Mouse (Mus musculus): ENCODE results near the gene Arf3. TPM values are rescaled to one million over a fixed set of nuclear protein-coding genes. Genes with fewer than 3 reads are reported as not detected.
"Not testable (repeated sequence)": the region's sequence is repeated elsewhere in the genome, so short reads cannot be mapped to it uniquely, and the experiment has no call there.

Gene Arf3
- 100 to 1,000 TPM; 730 to 835 (median 787) TPM for total RNA-seq (2022)

DNA sequence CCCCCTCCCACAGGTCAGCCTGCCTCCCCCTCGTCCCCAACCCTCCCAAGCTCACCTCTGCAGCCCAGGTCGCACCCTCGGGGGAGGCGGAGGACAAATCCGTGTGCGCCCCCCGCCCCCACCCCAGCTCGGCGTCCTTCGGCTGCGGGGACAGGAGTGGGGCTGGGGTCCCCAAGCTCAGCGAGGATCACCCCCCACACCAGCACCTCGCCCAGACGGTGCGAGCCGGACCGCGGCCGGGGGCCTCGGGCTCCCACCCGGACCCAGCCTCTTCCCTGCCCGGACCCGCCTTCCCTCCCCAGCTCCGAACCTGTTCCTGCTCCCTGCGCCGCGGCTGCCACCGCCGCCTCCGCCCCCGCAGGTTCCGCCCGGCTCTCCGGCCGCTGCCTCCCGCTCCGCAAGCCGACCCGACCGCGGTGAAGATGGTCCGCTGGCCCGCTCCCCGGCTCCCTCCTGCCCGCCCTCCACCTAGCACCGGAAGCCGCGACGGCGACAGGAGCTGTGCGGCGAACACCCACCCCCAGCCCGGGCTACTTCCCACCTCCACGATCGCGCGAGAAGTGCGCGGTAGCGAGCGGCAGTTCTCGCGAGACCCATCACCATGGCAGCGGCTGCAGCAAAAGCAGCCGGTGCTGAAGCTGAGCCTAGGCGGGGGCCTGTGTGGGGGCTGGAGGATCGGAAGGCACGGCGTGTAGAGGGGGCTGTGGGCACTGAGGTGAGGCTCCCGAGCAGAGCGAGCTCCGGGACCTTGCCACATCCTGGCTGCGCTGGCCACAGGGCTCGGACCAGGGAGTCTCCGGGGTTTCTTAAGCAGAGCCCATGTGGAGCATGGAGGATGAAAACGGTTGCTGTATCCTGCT is at the start of gene Arf3:
Gene Arf3, minus strand, starts transcription at position 545 of the 860 bp plus-strand sequence.
- peak; percentile 94 to 96 for DNase-seq (ENCODE audit: low spot score in 2 of 2)

DNA sequence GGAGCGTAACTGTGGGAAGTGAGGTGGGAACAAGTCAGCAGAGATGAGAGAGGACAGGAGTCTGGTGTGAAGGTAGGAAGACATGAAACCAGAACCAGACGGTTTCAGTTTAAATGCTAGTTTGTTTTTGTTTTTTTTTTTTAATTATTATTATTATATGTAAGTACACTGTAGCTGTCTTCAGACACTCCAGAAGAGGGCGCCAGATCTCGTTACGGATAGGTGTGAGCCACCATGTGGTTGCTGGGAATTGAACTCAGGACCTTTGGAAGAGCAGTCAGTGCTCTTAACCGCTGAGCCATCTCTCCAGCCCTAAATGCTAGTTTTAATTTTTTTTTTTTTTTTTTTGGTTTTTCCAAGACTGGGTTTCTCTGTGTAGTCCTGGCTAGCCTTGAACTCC is 47.2 kb upstream of the Arf3 start:
- DNase-seq (ENCODE audit: low spot score in 2 of 2): not testable (repeated sequence)

DNA sequence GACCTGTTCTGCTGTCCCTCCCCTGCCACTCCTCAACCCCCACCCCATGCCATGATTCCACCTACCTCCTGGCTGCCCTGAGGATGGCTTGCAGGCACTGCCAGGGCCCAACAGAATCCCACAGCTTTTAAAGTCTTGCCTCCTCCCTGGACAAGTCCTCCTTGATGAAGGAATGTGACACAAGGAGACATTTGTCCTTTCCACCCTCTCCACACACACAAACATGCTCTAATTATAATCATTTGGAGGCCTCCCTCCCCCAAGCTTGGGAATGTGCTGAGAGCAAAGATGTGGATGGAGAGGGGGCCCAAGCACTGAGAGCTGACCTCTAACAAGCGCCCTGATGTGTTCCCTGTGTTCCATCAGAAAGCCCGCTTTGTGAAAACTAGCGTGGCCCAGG is 46.4 kb upstream of the Arf3 start, which contains the start of gene Ddn:
Gene Ddn, minus strand, starts transcription at position 101 of the 400 bp plus-strand sequence.
- DNase-seq (ENCODE audit: low spot score in 2 of 2): no peak

DNA sequence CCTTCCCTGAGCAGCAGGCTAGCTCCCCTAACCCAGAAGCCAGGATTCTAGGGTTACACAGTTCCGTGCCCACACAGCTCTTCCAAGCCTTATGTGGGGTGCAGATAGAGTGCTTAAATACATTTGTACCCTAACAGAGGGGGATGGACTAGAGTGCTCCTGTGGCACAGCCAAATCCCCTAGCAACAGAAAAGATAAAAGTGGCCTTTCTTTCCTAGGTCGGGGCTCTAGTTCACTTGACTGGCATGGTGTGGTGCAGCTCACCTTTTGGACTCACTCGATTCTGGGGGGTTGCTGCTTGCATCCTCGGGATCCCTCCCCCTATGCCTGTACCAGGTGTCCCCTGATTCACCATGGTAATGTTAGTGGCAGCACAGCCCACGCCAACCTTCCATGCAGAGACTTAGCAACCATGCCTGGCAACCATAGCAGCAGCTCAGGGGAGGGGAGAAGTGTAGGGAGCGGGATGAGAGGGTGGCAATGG is 45.7 kb upstream of the Arf3 start:
- DNase-seq (ENCODE audit: low spot score in 2 of 2): peak; percentile 87 to 92

DNA sequence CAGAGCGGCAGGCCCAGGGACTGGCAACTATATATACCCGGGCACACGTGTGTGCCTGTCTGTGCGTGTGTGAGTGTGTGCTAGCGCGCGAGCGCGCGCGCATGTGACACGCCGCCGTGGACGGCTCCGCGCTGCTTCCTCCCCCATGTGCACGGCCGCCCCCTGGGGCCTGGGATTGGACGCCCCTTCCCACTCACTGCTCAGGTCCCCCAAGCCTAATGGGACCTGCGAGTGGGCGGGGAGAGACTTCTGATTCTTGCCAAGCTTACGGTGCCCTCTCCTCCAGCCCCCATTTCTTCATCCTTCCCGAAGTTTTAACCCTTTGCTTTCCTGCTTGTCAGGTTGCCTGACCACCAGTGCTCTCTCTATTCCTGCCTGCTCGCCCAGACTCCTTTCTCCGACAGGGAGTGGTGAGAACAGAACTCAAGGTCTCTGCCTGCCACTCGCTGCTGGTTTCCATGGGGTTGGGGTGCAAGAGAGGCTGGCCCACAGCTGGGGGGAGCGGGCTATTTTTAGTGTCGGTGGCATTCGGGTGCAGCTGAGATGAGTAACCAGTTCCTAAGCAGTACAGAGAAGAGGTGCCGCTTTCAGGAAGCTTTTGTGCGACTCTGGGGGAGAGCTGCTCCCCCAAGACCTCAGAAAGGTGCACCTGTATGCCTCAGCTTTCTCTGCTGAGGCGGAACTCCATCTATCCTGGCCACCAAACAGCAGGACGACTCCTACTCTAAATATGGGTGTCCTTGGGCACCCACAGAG is 45.1 kb upstream of the Arf3 start:
- peak; percentile 78 to 83 for DNase-seq (ENCODE audit: low spot score in 2 of 2)

DNA sequence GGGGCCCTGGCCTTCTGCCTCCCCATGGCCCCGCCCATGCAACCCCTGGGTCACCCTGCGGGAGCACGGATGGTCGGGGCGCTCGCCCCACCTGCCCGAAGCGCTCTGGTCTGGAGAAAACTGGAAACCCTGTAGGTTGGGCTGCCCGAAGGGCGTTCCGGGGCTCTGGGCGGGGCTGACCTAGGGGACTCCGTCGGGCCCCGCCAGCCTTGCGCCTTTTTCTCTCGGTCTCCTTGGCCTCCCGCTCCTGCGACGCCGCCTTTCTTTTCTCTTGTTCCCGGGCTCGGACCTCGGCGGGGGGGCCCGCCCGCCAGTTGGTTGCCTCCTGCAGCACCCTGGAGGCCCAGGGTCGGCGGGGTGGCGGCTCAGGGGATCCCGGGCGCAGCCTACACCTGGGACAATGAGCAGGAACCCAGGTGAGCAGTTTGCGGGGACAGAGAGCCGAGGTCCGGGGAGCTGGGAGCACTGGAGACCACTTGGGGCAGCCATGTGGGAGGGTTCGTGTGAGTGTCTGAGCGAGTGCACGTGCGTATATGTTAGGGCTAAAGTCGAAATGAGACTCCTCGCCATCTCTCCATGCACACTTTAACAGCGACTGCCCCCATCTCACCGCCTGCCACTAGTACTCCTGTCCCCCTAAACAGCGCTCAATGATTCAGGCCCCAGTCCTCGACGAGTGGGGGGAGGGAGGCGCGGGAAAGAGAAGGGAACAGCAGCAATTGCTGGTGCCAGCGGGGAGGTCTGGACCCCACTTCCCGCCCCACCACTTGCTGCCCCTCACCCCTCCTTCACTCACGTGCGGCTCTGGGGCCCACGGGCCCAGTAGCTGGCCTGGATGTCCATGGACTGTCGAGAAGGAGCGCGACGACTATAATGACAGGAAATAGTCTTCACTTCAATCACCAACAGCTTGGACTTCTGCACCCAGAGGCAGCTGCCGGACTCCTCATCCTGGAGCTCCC is 44.1 kb upstream of the Arf3 start:
- DNase-seq (ENCODE audit: low spot score in 2 of 2): no peak

DNA sequence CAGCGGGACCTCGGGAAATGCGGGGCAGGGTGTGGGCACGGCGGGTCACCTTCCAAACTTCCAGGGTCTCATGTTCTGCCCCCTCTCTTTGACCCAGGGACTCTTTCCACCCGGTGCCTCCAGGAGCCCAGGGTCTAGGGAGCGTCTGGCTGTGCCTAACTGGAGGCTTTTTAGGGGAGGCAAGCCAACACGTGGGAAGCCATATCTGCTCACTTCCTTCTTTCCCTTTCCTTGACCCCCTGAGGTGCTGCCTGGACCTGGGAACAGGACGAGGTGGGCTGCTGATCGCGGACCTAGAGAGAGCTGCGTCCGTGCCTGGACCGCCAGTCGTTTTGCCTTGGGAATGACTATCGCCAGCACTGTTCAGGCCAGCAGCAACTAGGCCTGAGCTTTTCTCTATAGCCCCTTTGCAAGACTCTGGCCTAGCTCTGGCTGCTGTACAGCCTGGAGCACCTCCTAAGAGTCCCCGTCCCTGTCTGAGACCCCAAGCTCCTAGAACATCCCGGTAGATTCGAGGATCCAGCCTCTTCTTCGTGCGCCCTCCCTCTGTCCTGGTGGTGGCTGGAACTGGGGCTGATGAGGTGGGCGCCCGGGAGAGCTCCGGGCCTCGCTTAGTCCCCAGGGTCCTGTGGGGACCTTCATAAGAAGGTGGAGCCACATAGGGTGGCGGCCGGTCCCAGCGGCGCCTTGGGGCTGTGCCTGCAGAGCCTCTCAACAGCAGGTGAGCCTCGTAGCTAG is 43.2 kb upstream of the Arf3 start:
- no peak for DNase-seq (ENCODE audit: low spot score in 2 of 2)

DNA sequence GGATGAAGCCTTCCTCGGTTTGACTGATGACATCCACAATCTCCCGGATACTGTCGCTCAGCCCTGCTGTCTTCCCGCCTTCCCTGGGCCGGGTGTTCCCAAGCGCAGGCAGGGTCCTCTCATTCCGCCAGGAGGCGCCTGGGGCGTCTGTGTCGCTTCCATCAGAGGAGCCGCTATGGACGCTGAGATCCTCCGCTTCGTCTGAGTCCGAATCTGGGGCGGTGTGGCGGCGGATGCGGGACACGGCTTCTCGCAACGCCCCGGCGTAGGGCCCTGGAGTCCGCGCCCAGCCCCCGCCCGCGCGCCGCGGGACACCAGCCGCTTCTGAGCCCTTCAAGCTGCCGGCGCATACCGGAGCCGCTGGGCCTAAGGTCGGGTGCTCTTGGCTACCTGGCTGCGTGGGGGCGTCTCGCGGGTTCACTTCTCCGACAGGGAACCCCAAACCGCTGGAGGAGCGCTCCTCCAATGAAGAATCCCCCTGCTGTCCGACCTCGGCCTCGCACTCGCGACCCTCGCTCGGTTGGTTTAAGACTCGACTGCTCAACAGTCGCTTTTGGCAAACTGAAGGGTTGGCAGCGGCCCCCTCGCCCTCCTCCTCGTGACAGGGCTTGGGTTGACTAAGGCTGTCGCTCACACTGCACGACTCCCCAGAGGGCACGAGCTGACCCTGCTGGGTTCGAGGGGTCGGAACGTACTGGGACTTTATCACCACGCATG is 42.5 kb upstream of the Arf3 start:
- peak; percentile 65 to 77 for DNase-seq (ENCODE audit: low spot score in 2 of 2)

DNA sequence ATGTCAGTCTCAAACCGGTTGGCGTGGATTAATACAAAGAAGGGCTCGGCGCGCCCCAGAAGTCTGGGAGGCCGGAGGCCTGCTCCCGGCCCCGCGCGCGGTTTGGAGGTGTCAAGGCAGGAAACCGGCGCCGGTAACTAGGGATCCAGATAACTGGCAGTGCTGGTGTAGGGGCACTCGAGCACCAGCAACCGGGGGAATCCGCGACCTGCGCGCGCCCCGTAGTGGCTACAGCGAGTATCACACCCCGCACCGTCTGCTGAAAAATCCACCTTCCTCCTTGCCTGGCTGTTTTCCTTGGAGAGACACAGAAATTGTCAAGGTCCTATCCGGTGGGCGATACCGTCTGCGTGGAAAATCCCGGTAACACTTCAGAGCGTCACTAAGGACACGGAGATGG is 41.0 kb upstream of the Arf3 start:
- peak; percentile 79 to 92 for DNase-seq (ENCODE audit: low spot score in 2 of 2)

DNA sequence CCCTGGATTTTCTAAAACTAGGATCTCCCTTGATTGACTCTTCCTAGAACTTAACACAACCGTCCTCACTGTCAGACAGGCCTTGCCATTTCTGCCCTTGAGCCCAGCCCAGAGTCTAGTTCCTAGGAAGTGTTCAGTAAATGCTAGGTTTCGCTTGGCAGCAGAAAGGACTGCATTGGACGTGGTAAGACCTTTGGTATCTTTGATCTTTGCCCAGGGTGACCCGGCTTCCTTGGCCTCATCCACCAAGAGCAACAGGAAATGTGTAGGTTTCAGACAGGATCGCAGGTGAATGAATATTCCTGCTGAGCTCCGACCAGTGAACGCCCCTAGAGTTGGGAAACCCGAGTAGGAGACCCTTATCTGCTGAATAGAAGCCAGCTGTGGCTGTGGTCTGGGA is 39.9 kb upstream of the Arf3 start:
- DNase-seq (ENCODE audit: low spot score in 2 of 2): no peak

DNA sequence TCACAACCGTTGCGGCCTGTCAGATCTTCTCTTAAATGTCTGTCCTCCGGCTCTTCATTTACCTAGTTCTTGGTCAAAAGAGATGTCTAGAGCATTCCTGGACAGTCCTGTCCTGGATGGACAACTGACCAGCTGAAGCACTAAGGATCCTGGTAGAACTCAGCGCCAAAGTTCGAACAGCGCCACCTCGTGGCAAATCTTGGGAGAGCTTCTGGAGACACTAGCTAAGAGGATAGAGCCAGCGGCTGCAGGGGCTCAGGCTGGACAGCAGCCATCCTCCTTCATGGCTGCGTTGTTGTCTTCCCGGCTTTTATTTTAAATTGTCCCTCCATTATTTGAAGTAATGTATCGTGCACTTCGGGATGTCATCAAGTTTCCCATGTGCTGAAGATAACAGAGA is 36.4 kb upstream of the Arf3 start:
- peak in 1 of 2 experiments; percentile 82 for DNase-seq (ENCODE audit: low spot score in 2 of 2)

DNA sequence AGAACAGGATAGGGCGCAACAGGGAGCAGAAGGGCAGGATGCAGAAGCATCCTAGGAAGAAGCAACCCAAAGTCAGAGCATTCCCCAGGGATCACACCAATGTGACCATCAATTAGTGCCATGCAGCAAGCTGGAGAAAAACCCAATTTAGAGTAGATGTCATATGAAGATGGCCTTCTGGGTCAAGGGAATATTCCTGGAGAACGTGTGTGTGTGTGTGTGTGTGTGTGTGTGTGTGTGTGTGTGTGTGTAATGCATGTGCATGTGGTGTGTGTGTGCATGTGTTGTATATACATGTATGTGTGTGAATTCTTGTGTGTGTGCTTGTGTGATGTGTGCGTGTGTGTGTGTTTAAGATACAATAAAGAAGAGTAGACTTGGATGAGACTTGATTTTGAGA is 35.9 kb upstream of the Arf3 start:
- DNase-seq (ENCODE audit: low spot score in 2 of 2): no peak

DNA sequence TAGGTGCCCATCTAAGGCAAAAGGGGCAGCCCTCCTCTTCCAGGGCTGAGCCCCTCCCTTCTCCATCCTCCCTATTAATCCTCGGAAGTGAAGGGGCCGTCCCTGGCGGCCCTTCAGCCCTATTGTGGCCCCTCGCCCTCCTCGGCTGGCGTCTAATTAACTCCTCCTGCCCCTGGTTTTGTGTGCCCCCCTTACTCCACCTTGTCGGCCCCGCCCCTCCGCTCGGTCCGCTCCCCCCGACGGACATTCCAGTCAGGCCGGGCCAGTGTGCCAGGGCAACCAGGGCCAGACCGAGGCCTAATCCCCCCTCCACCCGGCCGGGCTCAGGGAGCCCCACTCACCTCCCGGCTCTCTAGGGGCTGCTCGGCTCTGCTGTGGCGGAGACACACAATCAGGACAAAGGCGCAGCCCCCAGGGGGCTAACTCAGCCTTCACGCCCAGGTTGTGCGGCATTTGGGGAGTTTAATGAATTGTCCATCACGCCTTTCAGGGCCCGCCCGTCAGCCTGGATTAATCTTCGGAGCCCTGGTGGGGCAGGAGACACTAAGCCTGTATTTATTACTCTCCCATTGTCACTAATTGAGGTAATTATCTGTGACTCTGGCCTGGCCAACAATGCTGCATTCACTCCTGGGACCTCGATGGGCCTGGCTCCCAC is 35.0 kb upstream of the Arf3 start:
- DNase-seq (ENCODE audit: low spot score in 2 of 2): no peak

DNA sequence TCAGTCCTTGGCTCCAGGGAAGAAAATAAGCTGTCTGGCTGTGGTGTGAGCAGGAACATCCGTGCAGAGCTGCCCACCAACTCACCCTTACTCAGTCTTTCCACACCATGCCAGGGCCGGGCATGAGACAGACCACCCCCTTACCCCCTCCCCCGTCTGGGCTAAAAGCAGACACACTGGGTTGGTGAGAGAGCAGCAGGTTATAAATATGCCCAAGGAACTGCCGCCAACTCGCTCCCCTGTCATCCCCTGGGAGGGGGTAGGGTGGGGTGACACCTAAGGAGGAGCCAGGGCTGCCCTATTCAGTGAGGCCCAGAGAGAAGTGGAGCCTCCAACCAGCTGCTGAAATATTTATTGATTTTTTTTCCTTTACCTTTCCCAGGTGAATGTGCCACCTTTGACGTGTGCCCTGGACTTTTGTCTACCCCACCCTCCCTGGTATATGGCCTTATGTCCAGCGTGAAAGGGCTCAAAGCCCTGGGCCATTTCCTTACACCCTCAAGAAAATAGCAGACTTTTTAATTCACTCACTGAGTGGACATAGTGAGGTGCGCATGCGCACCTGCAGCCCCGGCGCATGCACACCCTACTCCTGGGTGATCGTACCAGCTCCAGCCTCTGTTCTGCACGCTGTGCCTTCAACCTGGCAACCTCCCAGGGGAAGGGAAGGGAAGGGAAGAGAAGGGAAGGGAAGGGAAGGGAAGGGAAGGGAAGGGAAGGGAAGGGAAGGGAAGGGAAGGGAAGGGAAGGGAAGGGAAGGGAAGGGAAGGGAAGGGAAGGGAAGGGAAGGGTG is 34.0 kb upstream of the Arf3 start:
- DNase-seq (ENCODE audit: low spot score in 2 of 2): no peak

DNA sequence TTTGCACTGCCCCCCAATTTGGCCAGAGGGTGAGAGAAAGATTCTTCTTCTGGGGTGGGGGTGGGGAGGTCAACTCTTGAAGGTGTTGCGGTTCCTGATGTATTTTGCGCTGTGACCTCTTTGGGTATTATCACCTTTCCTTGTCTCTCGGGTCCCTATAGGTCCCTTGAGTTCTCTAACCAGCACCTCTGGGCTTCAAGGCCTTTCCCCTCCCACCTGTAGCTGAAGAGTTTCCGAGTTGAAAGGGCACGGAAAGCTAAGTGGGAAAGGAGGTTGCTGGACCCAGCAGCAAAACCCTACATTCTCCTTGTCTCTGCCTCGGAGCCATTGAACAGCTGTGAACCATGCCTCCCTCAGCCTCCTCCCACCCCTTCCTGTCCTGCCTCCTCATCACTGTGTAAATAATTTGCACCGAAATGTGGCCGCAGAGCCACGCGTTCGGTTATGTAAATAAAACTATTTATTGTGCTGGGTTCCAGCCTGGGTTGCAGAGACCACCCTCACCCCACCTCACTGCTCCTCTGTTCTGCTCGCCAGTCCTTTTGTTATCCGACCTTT is 30.2 kb upstream of the Arf3 start:
- DNase-seq (ENCODE audit: low spot score in 2 of 2): no peak

DNA sequence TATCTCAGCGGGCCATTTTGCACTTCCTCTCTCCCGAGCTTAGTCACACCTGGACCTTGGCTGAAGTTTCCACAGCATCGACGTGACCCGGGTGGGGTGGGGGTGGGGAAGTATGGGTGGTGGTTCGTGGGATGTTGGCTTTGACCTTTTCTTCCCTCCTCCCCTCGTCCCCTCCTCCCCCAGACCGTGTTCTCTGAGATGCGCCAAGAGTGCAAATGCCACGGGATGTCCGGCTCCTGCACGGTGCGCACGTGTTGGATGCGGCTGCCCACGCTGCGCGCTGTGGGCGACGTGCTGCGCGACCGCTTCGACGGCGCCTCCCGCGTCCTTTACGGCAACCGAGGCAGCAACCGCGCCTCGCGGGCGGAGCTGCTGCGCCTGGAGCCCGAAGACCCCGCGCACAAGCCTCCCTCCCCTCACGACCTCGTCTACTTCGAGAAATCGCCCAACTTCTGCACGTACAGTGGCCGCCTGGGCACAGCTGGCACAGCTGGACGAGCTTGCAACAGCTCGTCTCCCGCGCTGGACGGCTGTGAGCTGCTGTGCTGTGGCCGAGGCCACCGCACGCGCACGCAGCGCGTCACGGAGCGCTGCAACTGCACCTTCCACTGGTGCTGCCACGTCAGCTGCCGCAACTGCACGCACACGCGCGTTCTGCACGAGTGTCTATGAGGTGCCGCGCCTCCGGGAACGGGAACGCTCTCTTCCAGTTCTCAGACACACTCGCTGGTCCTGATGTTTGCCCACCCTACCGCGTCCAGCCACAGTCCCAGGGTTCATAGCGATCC is 29.4 kb upstream of the Arf3 start:
- peak in 1 of 2 experiments; percentile 37 for DNase-seq (ENCODE audit: low spot score in 2 of 2)

DNA sequence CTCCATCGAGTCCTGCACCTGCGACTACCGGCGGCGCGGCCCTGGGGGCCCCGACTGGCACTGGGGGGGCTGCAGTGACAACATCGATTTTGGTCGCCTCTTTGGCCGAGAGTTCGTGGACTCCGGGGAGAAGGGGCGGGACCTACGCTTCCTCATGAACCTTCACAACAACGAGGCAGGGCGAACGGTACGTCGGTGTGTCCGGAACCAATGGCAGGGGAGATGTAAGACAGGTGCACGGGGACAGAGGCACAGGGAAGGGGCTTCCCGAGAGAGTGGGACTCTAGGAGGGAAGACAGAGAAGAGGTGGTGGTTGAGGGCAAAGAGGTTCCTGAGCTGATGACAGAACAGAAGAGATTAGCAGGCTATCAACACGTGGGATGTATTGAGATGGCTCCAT is 28.8 kb upstream of the Arf3 start:
- DNase-seq (ENCODE audit: low spot score in 2 of 2): no peak

All from layer of hippocampus, adult 8-10 months (tissue).